Mouse (Mus musculus): ENCODE results near the gene Acbd3. TPM values are rescaled to one million over a fixed set of nuclear protein-coding genes. Genes with fewer than 3 reads are reported as not detected.

The Acbd3 gene
- polyA plus RNA-seq, 1 experiment = 16.1 TPM

DNA sequence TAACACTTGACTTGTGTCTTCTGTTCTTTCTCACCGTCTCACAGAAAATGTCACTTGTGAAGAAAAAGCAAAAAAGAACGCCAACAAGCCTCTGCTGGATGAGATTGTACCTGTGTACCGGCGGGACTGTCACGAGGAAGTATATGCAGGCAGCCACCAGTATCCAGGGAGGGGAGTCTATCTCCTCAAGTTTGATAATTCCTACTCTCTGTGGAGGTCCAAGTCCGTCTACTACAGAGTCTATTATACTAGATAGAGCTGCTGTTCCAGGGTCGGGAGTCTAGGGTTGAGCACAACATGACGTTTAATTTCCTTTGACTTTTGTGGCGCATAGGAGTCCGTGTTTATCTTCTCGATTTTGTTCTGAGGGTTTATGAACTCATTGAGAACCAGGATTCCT is 26.3 kb downstream of the Acbd3 start:
- 92% methylated on average over 11 of the region's 11 CpGs for WGBS
- Histone ChIP-seq H3K27ac (ENCODE audit: control insufficient read depth, insufficient read depth, low read depth, low read length, poor library complexity) (no peak overlapping the region), H3K4me3 (replicated peaks; ENCODE audit: control insufficient read depth, low read depth, low read length) (no peak overlapping the region), H3K4me1 (ENCODE audit: control insufficient read depth, insufficient read depth, low read length) (no peaks in the 10 kb centered on the region)
- TF ChIP-seq POLR2A (IDR thresholded peaks at IDR 0.05; ENCODE audit: borderline replicate concordance, control insufficient read depth, low read depth, low read length) (no peak), CTCF (IDR thresholded peaks at IDR 0.05; ENCODE audit: control insufficient read depth, insufficient read depth, low read length) (no peak)

DNA sequence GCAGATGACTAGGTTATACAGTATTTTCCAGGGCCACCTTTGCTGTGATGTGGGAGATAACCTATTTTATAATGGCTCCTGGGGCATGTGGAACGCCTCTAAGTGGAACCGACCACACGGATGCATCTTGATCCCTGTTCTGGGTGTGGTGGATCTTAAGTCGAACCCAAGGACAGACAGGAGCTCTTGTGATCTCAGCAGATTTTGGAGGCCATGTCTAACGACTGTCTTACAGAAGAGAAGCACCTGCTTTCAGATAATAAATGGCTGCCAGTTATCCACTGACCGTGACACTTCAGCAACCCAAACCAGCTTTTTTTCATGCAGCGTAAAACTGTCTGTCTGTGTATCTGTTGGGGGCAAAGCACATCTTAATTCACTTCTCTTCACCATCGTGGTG is 28.5 kb downstream of the Acbd3 start:
- 90% methylated on average over 8 of the region's 8 CpGs for WGBS

GRCm38 (mm10) chr1:180756711-180757110 is 30.9 kb downstream of the Acbd3 start:
- TF ChIP-seq CTCF (IDR thresholded peaks at IDR 0.05; ENCODE audit: control insufficient read depth, insufficient read depth, low read length) = no peak
- no peak for TF ChIP-seq POLR2A (IDR thresholded peaks at IDR 0.05; ENCODE audit: borderline replicate concordance, control insufficient read depth, low read depth, low read length)
- no peak overlapping the region for H3K27ac ChIP-seq (ENCODE audit: control insufficient read depth, insufficient read depth, low read depth, low read length, poor library complexity)
- WGBS = 26% methylated on average over 2 of the region's 2 CpGs
- H3K4me3 ChIP-seq (replicated peaks; ENCODE audit: control insufficient read depth, low read depth, low read length) = no peak overlapping the region
- H3K4me1 ChIP-seq (ENCODE audit: control insufficient read depth, insufficient read depth, low read length) = peaks cover 5% of the 10 kb centered on the region

More for the DNA sequence above, 28.5 kb downstream of the Acbd3 start:
- Histone ChIP-seq H3K27ac (ENCODE audit: control insufficient read depth, insufficient read depth, low read depth, low read length, poor library complexity) (no peak overlapping the region), H3K4me3 (replicated peaks; ENCODE audit: control insufficient read depth, low read depth, low read length) (no peak overlapping the region), H3K4me1 (ENCODE audit: control insufficient read depth, insufficient read depth, low read length) (peaks cover 5% of the 10 kb centered on the region)
- TF ChIP-seq POLR2A (IDR thresholded peaks at IDR 0.05; ENCODE audit: borderline replicate concordance, control insufficient read depth, low read depth, low read length) (no peak), CTCF (IDR thresholded peaks at IDR 0.05; ENCODE audit: control insufficient read depth, insufficient read depth, low read length) (no peak)

DNA sequence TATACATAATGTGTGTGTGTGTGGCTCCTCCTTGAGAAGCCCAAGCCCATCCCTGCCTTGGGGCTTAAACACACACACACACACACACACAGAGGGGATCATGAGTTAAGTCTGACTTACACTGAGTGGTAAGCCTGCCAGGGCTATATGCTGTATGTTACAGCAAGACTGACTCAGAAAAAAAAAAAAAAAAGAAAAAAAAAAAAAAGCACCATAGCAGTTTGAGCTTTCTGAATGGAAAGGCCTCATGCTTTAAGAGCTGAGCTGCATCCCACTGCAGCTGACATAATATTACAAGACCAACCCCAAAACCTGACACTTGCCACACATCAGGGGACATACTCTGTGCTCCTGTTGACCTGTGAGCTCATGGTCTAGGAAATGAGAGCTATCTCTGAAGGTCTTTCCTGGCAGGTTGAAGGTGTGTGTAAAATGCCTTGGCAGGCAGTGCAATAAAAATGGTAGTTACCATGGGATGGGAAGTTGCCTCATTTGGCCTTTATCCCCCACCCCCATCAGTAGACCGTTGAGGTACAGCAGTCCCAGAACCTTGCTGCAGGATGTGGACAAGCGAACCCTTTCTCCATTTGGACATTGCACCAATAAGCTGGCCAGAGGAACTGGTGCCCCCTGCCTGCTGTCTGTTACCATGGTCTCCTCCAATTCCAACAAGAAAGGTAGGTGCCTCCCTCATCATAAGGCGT is 31.6 kb downstream of the Acbd3 start:
- H3K27ac ChIP-seq (ENCODE audit: control insufficient read depth, insufficient read depth, low read depth, low read length, poor library complexity) = peak overlapping the region; percentile 35; the same call in 1 of the 2 replicates
- peaks cover 5% of the 10 kb centered on the region for H3K4me1 ChIP-seq (ENCODE audit: control insufficient read depth, insufficient read depth, low read length)
- 38% methylated on average over 3 of the region's 3 CpGs for WGBS
- TF ChIP-seq POLR2A (IDR thresholded peaks at IDR 0.05; ENCODE audit: borderline replicate concordance, control insufficient read depth, low read depth, low read length) (no peak), CTCF (IDR thresholded peaks at IDR 0.05; ENCODE audit: control insufficient read depth, insufficient read depth, low read length) (no peak)
- H3K4me3 ChIP-seq (replicated peaks; ENCODE audit: control insufficient read depth, low read depth, low read length) = no peak overlapping the region

DNA sequence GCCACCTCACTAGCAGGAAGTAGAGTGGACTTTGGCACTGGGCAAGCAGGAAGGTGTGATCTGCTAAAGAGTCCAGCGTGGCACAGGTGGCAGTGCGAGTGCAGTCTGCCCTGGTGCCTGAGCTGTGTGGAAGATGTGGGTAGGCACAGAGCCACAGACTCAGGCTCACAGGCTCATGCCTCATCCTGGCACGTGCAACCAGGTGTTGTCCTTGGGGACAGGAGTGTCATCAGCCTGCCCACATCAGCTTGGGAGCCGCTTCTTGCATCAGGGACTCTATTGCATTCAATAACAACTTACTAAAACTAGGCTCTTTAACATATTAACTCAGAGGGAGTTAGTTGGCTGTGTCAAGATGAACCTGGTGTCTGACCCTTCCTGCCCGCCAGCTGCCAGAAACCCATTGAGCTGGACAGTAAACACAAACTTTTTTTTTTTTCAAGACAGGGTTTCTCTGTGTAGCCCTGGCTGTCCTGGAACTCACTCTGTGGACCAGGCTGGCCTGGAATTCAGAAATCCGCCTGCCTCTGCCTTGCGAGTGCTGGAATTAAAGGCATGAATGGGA is 32.2 kb downstream of the Acbd3 start:
- Histone ChIP-seq H3K27ac (ENCODE audit: control insufficient read depth, insufficient read depth, low read depth, low read length, poor library complexity) (peak overlapping the region; percentile 35; the same call in 1 of the 2 replicates), H3K4me3 (replicated peaks; ENCODE audit: control insufficient read depth, low read depth, low read length) (no peak overlapping the region), H3K4me1 (ENCODE audit: control insufficient read depth, insufficient read depth, low read length) (peaks cover 5% of the 10 kb centered on the region)
- TF ChIP-seq POLR2A (IDR thresholded peaks at IDR 0.05; ENCODE audit: borderline replicate concordance, control insufficient read depth, low read depth, low read length) (no peak), CTCF (IDR thresholded peaks at IDR 0.05; ENCODE audit: control insufficient read depth, insufficient read depth, low read length) (0 out of 2 replicates have a peak, but pooled peaks have one; percentile 8)
- 66% methylated on average over 7 of the region's 7 CpGs for WGBS

DNA sequence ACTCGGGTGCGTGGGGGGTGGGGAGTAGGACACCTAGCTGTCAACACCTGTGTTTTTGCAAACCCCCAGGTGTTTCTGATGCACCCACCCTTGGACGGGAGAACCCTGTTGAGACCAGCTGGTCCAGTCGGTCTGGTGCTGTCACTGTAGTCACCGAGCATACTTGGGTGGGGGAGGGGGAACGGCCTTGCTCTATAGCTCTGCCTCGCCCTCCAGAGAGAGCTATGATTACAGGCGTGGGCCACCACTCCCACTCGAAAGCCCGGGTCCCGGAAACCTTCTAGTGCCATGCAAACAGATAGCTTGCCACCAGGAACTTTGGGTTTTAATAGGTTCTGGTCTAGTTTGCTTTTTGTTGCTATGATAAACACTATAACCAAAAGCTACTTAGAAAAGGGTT is 36.3 kb downstream of the Acbd3 start:
- TF ChIP-seq CTCF (IDR thresholded peaks at IDR 0.05; ENCODE audit: control insufficient read depth, insufficient read depth, low read length) (no peak), POLR2A (IDR thresholded peaks at IDR 0.05; ENCODE audit: borderline replicate concordance, control insufficient read depth, low read depth, low read length) (no peak)
- peak overlapping the region; percentile 75; the same call in 1 of the 2 replicates for H3K27ac ChIP-seq (ENCODE audit: control insufficient read depth, insufficient read depth, low read depth, low read length, poor library complexity)
- peaks cover 6% of the 10 kb centered on the region for H3K4me1 ChIP-seq (ENCODE audit: control insufficient read depth, insufficient read depth, low read length)
- WGBS = 77% methylated on average over 11 of the region's 11 CpGs
- H3K4me3 ChIP-seq (replicated peaks; ENCODE audit: control insufficient read depth, low read depth, low read length) = no peak overlapping the region

GRCm38 (mm10) chr1:180762679-180763078 is 36.8 kb downstream of the Acbd3 start:
- whole genome bisulfite sequencing = 26% methylated on average over 8 of the region's 8 CpGs
- peak; percentile 19; the same call in 1 of the 2 replicates for TF ChIP-seq POLR2A (IDR thresholded peaks at IDR 0.05; ENCODE audit: borderline replicate concordance, control insufficient read depth, low read depth, low read length)
- TF ChIP-seq CTCF (IDR thresholded peaks at IDR 0.05; ENCODE audit: control insufficient read depth, insufficient read depth, low read length) = no peak
- H3K4me3 ChIP-seq (replicated peaks; ENCODE audit: control insufficient read depth, low read depth, low read length) = peak overlapping the region; percentile 14
- peak overlapping the region; percentile 87 for H3K27ac ChIP-seq (ENCODE audit: control insufficient read depth, insufficient read depth, low read depth, low read length, poor library complexity)
- H3K4me1 ChIP-seq (ENCODE audit: control insufficient read depth, insufficient read depth, low read length) = peaks cover 6% of the 10 kb centered on the region

GRCm38 (mm10) chr1:180763307-180763706 is 37.5 kb downstream of the Acbd3 start:
- Histone ChIP-seq H3K4me3 (replicated peaks; ENCODE audit: control insufficient read depth, low read depth, low read length) (peak overlapping the region; percentile 34), H3K4me1 (ENCODE audit: control insufficient read depth, insufficient read depth, low read length) (peaks cover 3% of the 10 kb centered on the region; the same call in 1 of the 2 replicates), H3K27ac (ENCODE audit: control insufficient read depth, insufficient read depth, low read depth, low read length, poor library complexity) (peak overlapping the region; percentile 87)
- TF ChIP-seq POLR2A (IDR thresholded peaks at IDR 0.05; ENCODE audit: borderline replicate concordance, control insufficient read depth, low read depth, low read length) (no peak), CTCF (IDR thresholded peaks at IDR 0.05; ENCODE audit: control insufficient read depth, insufficient read depth, low read length) (no peak)
- WGBS = 24% methylated on average over 14 of the region's 14 CpGs
